Mouse (Mus musculus) spleen, adult 18-20 months (tissue): ENCODE results near the gene Emx1.

ENCODE experiments used
- DNase-seq, 2 experiments: peaks; one replicate each; pipeline ENCODE4 v3.0.0; 2022; ENCODE audit warnings: mixed read lengths in 2 of 2

Emx1 gene

DNA sequence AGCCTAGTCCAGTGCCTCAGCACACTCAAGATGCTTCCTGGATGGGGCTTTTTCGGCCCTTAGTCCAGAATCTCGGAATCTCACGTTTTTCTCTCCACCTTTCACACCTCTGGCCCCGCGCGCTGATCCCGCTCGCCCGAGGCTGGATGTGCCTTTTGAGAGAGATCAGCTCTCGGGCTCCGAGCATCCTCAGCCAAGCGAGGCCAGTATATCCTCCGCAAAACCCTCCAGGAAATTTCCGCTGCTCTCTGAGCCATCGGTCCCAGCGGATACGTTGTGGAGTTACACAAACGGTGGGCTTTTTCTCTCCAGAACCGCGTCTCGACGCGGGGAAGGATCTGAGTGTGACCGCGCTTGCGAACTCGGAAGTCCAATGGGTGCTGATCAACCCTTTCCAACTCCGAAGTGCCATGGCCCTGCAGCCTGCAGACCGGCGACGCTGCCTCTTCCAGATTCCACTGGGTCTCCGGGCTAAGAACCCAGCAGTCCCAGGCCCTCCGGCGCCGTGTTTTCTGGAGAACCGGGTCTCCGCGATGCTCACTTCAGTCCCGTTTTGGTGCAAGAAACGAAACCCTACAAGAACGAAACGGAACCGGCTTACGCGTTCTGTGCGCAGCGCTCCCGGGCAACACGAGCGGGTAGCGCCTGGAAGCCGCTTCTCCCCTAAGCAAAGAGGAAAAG is 2.8 kb downstream of the Emx1 start:
- DNase-seq = no peak

DNA sequence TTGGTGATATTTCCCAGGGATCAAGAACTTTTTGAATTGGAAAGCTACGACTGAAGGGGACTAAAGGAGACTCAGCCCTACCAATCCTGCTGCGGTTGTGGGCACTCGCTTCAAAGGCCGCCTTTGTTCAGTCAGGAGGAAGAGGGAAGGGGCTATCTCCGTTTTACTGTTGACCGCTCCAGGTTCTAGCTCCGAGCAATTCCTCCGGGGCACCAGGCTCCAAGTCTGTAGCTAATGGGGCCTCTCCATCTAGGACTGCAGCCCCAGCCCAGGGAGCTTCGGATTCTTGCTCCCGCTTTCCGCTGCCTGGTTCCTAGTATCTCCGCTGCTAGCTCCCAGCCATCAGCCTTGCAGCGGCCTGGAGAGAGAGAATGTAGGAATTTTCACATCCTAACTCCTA is 3.4 kb downstream of the Emx1 start:
- no peak for DNase-seq

DNA sequence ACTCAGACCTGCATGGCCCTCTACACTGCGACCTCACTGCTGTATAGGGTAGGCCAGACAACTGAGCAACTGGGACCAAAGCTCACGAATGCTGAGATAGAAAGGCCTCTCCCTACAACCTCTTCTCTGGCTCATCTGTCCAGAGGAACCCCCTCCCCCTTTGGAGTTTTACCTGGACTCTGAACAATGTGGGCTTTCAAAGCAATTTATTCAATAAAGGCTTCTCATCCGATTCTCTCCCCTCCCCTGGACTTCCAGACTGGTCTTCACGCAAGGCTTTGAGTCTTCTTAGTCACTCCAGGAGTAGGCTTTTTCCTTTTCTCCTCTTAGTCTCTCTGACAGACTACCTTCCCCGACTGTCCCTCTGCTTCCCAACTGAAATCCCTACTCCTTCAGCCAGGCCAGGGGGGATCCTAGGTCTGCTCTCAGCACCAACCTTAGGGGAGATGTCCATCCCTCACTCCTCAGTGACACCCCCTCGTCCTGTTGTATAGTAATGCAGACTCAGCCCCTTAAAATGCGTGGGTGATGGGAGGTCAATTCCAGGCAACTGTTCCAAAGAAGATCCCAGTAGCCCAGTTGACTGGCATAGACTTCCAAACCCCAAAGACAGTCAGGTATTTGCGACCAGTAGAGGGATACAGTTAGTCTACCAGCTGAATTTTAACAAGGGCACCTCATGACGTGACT is 4.7 kb downstream of the Emx1 start:
- DNase-seq = no peak

DNA sequence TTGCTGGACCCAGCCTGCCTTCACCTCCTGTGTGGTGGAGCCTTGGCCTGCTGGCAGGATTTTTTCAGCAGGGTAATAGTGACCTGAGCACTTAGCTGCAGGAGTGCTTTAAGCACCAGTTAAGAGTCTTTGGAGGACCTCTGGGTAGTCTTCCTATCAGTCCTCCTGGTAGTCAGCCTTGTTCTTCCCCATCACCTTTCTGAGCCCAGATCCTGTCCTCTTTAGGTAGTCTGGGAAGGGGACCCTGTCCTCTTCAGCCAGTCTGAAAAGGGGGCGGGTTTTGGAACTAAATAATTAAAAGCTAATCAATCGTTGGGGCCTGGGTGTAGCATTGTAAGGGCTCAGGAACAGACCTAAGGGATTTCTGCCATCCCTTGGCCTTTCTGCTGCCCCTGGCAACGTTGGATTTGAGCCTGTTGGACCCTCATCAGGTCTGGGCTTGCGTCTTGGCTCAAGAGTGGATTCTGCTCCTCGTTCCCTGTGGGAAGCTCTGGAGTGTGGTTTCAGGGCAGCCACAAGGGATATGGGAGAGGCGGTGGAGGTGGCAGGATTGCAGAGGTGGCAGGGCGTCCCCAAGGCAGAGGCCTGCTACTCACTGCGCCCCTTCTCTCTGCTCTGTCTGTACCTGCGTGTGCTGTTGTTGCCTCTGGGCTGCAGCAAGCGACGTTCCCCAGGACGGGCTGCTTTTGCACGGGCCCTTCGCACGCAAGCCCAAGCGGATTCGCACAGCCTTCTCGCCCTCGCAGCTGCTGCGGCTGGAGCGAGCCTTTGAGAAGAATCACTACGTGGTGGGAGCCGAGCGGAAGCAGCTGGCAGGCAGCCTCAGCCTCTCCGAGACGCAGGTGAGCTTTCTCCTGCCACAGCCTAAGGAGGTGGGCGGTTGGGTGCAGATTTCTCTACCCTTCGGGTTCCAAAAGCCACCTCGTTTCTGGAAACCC is 6.4 kb downstream of the Emx1 start:
- DNase-seq = no peak

DNA sequence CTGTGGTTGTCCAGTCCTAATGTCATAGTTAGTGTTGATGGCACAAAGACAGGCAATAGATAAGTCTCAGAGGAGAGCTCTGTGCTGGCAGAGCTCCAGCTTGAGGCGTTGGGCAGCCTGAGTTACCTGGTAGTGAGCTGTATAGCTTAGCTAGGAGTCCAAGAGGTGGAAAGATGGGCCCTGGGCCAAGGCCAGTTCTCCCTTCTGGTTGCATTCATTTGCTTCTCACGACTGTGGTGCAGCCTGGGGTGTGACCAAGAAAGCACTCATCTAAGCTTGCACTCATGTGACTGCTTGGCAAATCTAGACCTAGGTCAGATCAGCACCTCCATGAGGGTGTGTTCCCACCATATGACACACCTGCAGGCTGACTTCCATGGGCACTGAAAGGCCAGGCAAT is 10.7 kb downstream of the Emx1 start:
- no peak for DNase-seq

DNA sequence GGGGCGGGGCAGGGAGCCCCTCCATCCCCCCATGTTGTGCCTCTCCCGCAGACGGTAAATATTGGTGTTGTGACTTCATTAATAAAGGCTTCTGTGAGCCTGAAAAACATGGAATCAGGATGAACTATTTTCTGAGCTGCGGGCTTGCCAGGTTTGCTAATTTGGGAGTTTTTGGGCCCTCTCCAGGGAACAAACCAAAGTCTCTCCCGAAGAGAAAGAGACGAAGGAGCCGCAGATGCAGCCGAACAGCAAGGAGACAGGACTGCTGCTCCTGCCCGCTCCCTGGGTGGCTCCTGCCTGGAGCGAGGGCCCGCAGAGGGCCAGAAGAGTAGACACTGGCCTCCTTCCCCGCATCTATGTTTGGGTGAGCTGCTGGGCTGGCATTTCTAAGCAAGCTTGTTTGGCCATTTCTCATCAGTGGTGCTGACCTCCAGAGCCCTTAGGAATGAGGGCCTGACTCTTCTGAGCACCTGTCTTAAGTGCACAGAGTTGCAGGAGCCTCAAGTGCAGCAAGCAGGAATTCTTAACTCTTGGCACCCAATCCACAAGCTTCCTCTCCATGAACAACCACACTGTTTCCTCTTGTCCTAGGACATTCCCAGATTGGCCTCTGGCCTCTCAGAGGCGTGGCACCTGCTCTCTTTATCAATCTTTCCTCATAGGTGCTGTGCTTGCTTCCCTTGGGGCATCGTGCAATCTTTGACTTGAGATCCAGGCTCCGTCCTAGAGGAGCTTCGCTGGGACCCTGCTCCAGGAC is 19.1 kb downstream of the Emx1 start:
- no peak for DNase-seq

DNA sequence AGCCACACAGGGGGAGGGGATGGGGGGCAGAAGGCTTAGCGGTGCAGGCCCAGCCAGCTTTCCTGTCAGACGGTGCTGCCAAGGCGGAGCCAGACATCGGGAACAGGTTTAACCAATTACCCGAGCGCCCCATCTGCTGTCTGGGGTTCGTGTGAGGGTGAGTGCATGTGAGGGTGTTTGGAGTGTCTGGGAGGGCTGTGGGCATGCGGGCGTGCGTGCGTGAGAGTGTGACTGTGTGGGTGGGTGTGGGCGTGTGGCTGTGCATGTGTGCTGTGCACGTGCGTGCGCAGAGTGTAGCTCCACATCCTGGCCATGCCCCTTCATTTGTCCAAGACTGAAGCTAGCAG is 19.7 kb downstream of the Emx1 start:
- DNase-seq = no peak

DNA sequence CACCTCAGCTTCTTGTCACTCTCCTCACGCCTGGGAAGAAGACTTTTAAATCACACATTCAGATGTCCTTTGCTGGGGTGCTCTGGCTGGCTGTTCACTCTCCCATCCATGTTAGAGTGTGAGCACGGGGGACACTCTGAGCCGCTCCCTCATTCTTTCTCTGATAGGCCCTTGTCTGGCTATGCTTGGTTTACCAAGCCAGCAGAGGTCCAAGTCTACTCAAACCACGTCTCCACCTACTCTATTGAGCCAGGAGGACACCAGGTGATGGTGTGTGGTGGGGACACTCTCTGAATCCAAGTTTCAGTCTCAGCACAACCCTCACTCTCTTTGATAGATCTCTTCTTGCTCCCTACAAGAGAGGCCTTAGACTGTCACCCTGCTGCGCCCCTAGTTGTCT is 20.1 kb downstream of the Emx1 start:
- no peak for DNase-seq

DNA sequence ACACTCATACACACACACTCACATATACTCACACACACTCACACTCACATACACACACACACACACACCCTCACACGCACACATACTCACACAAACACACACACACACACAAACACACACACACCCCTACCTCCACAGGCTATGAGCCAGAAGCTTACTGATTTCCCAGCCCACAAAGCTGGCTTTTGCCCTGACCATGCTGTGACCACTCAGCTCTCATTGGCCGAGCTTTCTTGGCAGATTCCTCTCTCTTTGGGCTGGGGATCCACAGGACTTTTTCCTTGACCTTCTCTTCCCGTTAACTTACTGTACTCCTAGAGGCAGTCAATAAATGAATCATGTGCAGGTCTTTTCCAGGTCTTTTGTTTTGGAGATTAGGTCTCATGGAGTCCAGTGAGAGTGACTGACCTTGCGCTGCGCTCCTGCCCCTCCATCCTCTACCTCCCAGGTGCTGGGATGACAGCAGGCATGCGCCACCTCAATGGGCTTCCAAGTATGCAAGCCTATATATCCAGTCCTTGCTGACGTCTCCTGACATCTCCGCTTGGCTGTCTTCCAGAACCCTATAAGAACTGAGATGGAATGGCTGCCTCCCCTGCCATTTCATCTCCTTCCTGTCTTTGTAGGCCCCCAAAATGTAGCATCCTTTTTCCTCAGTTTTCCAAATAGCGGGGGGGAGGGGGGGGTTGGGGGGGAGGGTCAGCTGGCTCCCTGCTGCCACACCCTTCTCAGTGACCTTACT is 22.2 kb downstream of the Emx1 start:
- no peak for DNase-seq

DNA sequence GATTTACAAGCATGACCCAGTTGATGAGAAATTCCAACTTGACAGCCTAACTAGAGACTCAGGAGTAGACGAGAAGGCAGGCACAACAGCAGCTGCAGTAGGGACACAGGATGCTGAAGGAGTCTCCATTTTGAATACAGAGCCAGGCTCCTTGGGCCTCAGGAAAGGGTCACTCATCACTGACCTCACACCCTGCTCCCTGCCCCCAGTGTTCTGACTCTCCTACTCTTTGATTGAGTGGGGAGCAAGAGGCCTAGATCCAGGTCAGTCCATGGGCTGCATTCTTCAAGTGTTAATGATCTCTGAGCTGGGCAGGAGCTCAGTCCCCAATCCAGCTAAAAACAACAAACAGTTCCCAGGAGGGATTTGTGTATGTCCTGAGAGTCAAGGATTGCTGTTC is 23.4 kb downstream of the Emx1 start:
- DNase-seq = no peak

DNA sequence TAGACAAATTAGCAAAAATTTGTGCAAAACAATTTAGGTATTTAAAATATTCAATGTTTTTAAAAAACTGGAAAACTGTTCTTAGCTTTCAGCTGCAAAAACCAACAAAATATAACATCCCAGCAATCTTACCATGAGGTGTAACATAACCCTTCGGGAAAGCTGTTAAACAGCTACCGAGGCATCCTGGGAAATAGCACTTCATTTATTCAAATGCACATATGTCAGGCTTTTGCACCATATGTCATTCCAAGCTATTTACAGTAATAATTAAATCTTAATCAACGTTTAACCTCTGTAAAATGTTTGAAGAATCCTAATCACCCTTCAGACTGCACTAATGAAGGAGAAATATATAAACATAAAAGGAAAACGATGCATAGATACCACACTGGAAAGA is 31.0 kb downstream of the Emx1 start:
- no peak for DNase-seq

DNA sequence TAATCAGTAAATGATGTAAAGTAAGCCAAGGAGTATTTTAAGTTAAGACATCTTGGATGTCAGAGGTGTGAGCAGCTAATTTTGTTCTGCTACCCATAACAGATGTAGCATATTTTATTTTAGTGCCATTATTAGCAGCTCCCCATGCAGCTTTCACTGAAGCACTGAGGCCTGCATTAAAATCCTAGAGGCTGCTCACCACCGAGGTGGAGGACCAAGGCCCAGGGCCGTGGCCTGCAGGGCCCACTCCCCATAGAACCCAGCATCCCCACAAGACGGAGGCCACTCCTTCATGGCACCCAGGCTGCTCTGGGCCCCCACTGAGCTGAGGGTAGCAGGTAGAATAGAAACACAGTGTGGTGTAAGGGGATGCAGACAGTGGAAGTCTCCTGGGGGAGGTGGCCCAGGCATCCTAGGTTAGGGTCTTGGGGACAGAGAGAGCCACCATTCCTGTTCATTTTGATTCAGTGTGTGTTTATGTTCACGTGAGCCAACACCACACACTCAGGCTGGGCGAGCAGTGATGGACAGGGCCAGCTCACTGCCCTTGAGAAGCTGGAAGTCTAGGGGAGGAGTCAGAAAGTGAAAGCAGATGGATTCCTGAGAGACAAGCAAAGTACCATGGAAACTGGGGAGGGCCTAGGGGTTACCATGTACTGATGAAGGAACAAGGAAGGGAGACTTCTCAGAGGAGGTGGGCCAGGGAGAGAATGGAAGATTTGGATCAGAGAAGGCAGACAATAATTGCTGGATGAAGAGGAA is 31.6 kb downstream of the Emx1 start:
- no peak for DNase-seq

DNA sequence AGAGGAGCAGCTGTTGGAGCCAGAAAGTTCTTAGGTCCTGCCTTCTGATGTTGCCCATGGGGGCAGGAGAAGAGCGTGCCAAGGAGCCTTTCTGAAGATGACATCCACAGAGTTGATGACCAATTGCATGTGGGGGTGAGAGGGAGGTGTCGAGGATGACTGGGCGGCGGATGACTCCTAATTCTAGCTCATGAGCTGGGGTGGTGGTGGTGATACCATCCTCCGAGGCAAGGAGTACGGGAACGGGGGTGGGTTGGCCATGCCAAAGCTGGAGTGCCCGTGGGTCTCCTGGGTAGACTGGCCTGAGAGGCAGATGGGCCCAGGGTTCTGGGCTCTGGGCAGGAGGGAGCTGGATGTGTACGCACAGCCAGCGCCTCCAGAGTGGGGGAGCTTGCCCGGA is 32.5 kb downstream of the Emx1 start:
- DNase-seq = no peak

DNA sequence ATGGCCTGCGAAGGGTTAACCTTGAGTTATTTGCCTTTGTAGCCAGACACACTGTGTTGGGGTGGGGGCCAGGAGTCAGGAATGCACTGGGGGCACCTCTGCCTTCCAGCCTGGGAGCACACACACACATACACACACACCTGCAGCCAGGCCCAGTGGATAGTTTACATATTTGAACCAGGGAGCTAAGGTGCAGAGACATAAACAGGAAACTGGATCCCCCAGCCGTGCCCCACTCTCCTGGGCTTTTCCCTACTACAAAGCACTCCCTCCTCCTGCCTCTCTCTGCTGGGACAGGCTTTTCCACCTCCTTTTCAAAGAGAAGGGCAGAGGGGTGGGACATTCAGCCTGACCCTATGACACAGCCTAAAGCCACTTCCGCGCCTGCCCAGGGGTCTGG is 33.7 kb downstream of the Emx1 start:
- no peak for DNase-seq

DNA sequence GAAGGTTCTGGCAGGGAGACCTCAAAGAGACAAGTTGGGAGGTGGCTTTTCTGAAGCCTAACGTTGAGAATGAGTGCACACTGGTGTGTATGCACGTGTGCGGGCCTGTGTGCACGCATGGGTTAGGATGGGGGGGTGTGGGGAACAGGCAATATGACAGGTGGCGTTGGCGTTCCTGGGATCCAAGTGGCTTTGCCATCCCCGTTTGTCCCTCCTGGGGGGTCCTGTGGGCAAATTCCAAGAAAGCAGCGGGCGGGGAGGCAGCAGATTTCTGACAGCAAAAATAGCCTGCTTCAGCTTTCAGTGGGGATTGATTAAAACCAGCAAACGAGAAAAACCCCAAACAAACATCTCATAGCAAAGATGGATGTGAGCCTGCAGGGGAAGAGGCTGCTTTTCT is 35.3 kb downstream of the Emx1 start:
- no peak for DNase-seq

DNA sequence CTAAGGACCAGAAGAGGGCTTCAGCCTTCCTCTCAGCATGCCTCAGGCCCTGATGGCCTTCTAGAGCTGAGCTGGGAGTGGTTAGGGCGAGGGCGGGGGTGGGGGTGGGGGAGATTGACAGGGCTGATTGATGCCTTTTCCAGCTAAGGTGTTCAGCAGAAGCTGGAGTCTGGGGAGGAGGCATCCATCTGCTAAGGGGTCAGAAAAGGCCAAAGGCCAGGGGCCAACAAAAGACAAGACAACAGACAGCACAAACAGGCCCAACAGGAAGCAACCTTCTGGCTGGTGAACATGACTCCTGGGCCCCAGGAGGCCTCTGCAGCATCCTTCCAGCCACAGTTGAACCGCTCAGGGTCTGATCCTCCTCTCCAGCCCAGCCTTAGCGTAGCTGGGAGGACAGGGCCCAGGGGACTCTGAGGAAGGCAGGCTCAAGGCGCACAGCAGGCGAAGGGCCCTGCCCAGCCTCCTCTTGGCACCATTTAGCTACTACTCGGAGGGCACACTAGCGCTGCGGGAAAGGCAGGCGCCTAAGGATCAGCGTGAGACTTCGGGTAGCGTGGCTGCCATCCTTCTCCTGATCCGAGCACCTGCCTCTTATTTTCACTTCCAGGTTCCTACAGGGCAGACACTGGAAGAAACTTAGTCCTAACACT is 36.4 kb downstream of the Emx1 start:
- DNase-seq = no peak

DNA sequence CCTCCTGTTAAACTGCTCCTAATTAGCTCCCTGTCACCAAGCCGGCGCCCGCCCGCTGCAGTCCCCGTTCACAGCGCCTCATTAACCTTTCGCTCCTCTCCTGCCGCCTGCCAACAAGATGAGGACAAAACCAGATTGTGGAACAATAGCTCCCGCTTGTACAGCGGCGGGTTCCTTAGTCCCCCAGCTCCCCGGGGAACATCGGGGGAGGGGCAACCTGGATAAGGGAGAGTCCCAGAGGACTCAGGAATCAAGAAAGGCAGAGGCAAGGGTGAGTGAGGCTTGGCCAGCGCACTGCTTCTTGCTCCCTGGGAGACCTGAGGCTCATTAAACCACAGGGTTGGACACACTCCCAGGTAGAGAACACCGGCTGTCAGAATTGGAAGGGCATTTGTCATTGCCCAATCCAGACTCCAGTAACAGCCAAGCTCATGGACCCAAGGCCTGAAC is 37.2 kb downstream of the Emx1 start:
- no peak for DNase-seq

DNA sequence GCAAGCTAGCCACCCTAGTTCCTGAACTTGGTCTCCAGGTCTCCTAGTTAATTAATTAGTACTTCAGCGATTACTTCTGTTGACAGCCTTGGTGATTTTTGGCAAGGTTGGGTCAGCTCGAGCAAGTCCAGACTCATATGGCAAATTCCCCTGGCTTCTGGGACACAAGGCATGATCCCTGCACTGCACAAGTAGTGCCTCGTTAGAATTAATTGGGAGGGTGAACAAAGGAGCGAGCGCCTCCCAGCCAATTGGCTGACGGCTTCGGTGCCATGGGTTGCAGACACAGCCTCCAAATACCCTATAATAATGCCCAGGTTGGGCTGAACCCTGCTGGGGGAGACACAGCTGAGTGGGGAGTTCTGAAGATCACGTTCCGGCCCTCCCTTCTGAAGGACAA is 39.3 kb downstream of the Emx1 start:
- no peak for DNase-seq

DNA sequence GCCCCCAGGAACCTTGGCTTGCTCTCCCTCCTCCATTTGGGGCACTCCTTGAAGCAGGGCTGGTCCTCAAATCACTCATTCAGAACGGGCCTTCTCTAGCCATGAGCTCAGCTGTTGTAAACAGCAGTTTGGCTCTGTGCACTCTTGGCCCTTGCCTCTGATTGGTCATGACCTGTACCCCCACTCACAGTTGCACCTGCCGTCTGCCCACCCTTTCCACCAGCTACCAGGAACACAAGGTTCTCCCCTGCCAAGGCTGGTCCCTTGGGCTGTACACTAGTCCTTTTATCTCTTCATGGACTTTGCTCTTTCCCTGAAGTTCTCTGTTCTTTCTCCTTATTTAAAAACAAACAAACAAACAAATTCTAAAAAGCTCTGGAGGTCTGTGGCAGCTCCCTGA is 40.3 kb downstream of the Emx1 start:
- DNase-seq = no peak

DNA sequence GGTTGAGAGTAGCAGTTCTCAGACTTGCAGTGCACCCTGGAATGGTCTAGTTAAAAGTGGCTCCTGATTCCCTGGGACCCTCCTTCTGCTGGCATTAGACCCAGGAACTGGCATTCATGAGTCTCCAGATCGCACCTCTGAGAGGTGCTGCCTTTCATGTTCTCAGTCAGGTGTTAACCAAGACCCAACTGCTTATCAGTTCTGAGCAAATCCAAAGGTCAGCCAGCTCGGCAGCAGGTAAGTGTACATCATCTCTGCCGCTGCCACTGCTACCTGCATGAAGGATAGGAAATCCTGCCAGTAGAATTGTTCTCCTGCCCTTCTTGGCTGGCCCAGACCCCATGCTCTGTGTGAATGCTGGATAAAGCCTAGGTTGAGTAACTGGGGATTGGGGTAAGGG is 43.5 kb downstream of the Emx1 start:
- DNase-seq = no peak

DNA sequence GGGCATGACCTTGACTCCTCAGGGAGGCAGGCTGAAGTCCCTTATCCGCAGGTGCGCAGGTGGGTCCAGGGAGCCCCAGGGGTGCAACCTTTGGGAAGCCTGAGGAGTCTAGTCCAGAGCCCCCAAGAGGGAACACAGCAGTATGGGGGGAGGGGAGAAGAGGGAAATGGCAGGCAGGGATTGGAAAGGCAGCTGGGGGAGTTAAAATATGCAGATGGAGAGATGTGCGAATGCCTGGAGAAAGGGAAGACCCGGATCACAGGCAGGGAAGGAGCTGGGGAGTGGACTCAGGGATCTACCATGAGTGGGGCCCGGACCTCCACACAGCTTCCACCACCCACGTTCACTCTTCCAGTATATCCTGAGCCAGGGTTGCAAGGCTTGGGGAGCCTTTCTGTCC is 44.2 kb downstream of the Emx1 start:
- no peak for DNase-seq
